Mouse (Mus musculus) intestine, embryonic 16.5 days (tissue): ENCODE measurements around the gene Gm20388. TPM values are rescaled to one million over a fixed set of nuclear protein-coding genes. Genes with fewer than 3 reads are reported as not detected.

Source experiments
- ATAC-seq: fragments of 200-750 bp; cut with Nextera tagmentation; 2 replicates; pipeline ENCODE4 v1.8.0; 2017; ENCODE audit warnings: moderate TSS enrichment, moderate library complexity
- H3K27ac ChIP-seq: fragments of 300-500 bp; sonication (generic); 2 replicates; pipeline ENCODE4 v1.5.1; 2014; ENCODE audit warnings: mild to moderate bottlenecking, low read length
- H3K27me3 ChIP-seq: fragments of 300-500 bp; sonication (generic); replicated peaks from 2 replicates; pipeline ENCODE4 v1.6.1; 2014; ENCODE audit warnings: low read length, control low read depth, mixed read lengths; ENCODE audit not compliant: control insufficient read depth, insufficient read depth
- H3K36me3 ChIP-seq: fragments of 300-500 bp; sonication (generic); 2 replicates; pipeline ENCODE4 v1.6.1; 2014; ENCODE audit warnings: low read length, control low read depth; ENCODE audit not compliant: control insufficient read depth, insufficient read depth
- H3K4me1 ChIP-seq: fragments of 300-500 bp; sonication (generic); 2 replicates; pipeline ENCODE4 v1.6.1; 2014; ENCODE audit warnings: low read length, control low read depth, mixed read lengths; ENCODE audit not compliant: control insufficient read depth, insufficient read depth
- H3K4me2 ChIP-seq: fragments of 300-500 bp; sonication (generic); 2 replicates; pipeline ENCODE4 v1.6.1; 2014; ENCODE audit warnings: low read depth, low read length, control low read depth
- H3K4me3 ChIP-seq: fragments of 300-500 bp; sonication (generic); 2 replicates; pipeline ENCODE4 v1.5.1; 2014; ENCODE audit warnings: mild to moderate bottlenecking, low read length
- H3K9ac ChIP-seq: fragments of 300-500 bp; sonication (generic); 2 replicates; pipeline ENCODE4 v1.6.1; 2014; ENCODE audit warnings: low read depth, low read length
- H3K9me3 ChIP-seq: fragments of 300-500 bp; sonication (generic); 2 replicates; pipeline ENCODE4 v1.6.1; 2016; ENCODE audit warnings: low read length, control low read depth; ENCODE audit not compliant: control insufficient read depth
- WGBS: fragments of 180-500 bp; shearing (Covaris S2); extraction: QIAGEN DNeasy Blood & Tissue Kit; methylation state at CpG from one replicate; pipeline ENCODE4 v1.1.7; 2014; 5-methylcytosine and 5-hydroxymethylcytosine counted together
- polyA plus RNA-seq: library from polyadenylated mRNA; unstranded; fragments of >200 nt; fragmentation: Nextera tagmentation; extraction: Ambion mirVana; gene quantifications from 2 replicates; pipeline ENCODE4 v1.2.1, GENCODE M21; 2015

Gene Gm20388
- polyA plus RNA-seq, 1 experiment from 2014 or later = 5.8 TPM

DNA sequence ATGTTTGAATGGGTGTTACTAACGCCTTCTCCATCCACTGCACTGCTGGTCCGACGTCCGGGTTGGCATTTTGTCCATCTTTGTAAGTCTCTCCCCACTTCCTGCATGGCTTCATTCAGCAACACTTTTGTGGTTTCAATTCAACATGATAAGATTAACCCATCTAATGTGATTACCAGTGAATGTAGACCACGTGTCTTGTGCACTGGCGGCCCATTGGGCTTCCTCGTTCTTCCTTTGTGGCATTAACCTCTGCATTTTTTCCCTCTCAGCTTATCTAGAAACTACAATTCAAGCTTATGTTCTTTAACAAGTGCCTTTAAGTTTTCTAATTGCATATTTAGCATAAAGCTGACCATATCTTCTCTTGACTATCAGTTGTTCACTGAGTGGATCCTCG lies 2914.8 kb downstream of the Gm20388 start:
- Histone ChIP-seq H3K4me2 (no peak overlapping the region), H3K27me3 (no peaks in the 10 kb centered on the region), H3K4me3 (no peak overlapping the region), H3K27ac (no peak overlapping the region), H3K9me3 (no peaks in the 10 kb centered on the region), H3K4me1 (no peaks in the 10 kb centered on the region), H3K9ac (no peak overlapping the region), H3K36me3 (no peaks in the 10 kb centered on the region)
- WGBS = 78% methylated on average over 8 of the region's 8 CpGs
- no peak for ATAC-seq

DNA sequence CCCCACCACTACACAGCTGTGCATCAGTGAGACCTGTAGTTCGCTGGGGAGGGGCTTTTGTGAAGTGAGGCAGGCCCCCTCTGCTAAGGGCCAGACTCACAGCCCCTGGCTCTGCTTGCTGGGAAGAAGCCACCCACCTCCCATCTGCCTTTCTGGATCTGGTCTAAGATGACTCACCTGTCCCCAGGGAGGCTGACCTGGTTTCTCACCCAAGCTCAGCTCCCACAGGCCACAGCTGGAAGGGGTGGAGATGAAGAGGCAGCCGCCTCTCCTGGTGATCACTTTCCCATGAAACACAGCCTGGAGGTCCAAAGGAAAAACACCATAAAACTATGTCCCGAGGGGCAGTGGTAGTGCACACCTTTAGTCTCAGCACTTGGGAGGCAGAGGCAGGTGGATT lies 2918.8 kb downstream of the Gm20388 start:
- H3K4me2 ChIP-seq = no peak overlapping the region
- 83% methylated on average over 3 of the region's 3 CpGs for WGBS
- no peak overlapping the region for H3K9ac ChIP-seq
- no peaks in the 10 kb centered on the region for H3K36me3 ChIP-seq
- H3K27me3 ChIP-seq = no peaks in the 10 kb centered on the region
- no peak overlapping the region for H3K27ac ChIP-seq
- H3K4me3 ChIP-seq = no peak overlapping the region
- no peaks in the 10 kb centered on the region for H3K4me1 ChIP-seq
- no peaks in the 10 kb centered on the region for H3K9me3 ChIP-seq
- ATAC-seq = no peak

DNA sequence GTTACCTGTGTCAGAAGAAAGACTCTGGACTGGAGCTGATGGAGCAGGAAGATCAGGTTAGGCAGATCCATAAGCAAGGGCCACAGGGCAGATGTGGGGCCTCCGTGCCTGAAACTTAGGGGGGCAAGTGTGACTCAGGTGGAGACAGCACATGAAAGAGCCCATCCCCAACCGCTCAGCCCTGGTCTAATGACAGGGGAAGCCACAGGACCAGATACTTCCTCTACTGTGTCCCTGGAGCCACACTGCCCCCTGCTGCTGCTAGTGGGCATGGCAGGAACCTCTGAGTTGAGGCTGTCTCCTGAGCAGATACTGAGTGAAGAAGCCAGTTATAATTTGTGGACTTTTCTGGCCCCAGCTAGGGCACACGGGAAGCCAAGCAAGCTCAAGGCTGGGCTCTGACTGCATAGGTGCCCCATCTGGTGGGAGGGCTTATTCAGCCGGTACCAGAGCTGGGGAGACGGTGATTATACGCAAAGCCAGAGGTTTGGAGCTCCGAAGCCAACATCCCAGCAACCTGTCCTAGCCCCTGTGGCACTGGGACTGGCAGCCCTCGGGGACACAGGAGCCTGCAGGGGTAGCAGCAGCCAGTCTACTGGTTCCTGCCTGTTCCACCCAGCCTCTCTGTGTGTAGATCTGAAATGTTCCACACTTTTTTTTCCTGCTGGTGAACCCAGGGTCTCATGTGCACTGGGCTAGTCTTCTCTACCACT lies 2919.9 kb downstream of the Gm20388 start:
- Histone ChIP-seq H3K9ac (0 out of 2 replicates have a peak overlapping the region, but pooled peaks have one; percentile 11), H3K36me3 (no peaks in the 10 kb centered on the region), H3K4me3 (no peak overlapping the region), H3K27me3 (no peaks in the 10 kb centered on the region), H3K4me1 (no peaks in the 10 kb centered on the region), H3K27ac (no peak overlapping the region), H3K4me2 (no peak overlapping the region), H3K9me3 (no peaks in the 10 kb centered on the region)
- WGBS = 42% methylated on average over 8 of the region's 8 CpGs
- ATAC-seq = peak; percentile 78

DNA sequence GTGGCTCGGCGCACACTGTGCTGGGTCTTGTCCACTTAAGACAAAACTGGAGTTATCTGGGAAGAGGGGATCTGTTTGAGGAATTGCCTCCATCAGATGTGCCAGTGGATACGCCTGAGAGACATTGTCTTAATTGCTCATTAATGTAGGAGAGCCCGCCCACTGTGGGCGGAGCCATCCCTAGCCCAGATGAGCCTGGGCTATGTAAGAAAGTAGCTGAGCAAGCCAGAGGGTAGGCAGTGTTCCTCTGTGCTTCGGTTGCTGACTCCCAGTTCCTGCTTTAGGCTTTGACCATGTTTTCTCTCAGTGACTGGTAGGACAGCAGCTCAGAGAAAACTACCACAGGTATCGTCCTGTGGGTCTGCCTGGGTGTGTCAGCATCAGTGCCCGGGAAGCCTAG lies 2923.8 kb downstream of the Gm20388 start:
- Histone ChIP-seq H3K9me3 (no peaks in the 10 kb centered on the region), H3K4me2 (no peak overlapping the region), H3K27ac (no peak overlapping the region), H3K4me1 (no peaks in the 10 kb centered on the region), H3K9ac (no peak overlapping the region), H3K4me3 (no peak overlapping the region), H3K36me3 (no peaks in the 10 kb centered on the region), H3K27me3 (no peaks in the 10 kb centered on the region)
- 88% methylated on average over 8 of the region's 8 CpGs for WGBS
- ATAC-seq = no peak

DNA sequence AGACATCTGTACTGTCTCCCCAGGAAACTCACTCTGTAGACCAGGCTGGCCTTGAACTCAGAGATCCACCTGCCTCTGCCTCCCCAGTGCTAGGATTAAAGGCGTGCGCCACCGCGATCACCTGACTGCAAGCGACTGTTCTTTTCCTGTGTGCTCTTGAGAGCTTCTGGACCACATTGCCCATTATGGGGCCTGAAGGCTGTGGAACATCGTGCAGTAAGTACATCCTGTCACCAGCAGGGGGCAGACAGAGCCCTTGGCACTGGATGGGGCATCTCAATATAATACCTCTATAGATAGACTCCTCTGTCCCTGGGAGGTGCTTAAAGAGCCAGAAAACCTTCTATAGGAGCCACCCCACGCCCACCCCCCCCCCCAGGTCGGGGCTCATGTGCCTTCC lies 2924.3 kb downstream of the Gm20388 start:
- Histone ChIP-seq H3K36me3 (no peaks in the 10 kb centered on the region), H3K4me3 (no peak overlapping the region), H3K9me3 (no peaks in the 10 kb centered on the region), H3K27ac (no peak overlapping the region), H3K4me2 (no peak overlapping the region), H3K9ac (no peak overlapping the region), H3K4me1 (no peaks in the 10 kb centered on the region), H3K27me3 (no peaks in the 10 kb centered on the region)
- 36% methylated on average over 8 of the region's 8 CpGs for WGBS
- ATAC-seq = peak; percentile 54; the same call in 1 of the 2 replicates

DNA sequence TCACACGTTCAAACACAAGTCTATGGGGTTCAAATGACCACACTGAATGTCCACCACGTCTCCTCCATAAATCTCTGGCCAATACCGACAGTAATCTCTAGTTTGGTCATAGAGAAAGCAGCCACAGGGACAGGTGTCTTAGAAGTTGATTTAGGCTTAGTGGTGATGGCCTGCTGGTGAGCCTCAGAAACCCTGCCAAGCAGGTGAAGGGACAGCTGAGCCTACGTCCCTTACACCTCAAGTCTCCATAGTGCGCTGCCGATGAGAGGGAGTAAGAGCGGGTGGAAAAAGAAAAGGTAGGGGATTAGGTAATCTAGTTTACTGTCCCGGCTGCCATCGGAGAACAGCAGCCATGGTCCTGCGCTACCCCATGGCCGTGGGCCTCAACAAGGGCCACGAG lies 2925.6 kb downstream of the Gm20388 start:
- 84% methylated on average over 12 of the region's 12 CpGs for WGBS
- H3K27ac ChIP-seq = no peak overlapping the region
- H3K9me3 ChIP-seq = no peaks in the 10 kb centered on the region
- H3K27me3 ChIP-seq = no peaks in the 10 kb centered on the region
- no peaks in the 10 kb centered on the region for H3K4me1 ChIP-seq
- H3K9ac ChIP-seq = no peak overlapping the region
- no peak for ATAC-seq
- H3K4me2 ChIP-seq = no peak overlapping the region
- H3K36me3 ChIP-seq = no peaks in the 10 kb centered on the region
- no peak overlapping the region for H3K4me3 ChIP-seq

DNA sequence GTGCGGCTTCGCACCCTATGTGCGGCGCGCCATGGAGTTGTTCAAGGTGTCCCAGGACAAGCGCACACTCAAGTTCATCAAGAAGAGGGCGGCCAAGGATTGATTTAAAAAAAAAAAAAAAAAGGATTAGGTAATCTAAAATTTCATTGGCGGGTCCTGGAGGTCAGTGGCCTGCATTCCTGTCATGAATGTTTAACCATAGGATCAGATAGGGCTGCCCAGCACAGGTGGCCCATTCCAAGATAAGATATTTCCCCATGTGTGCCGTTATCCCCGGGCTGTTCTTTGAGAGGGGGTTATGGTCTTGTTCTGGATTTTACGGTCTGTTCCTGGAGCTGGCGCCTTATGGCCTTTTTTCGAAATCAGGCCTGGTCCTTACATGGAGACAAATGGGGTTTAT lies 2926.1 kb downstream of the Gm20388 start:
- no peak for ATAC-seq
- 72% methylated on average over 13 of the region's 13 CpGs for WGBS
- H3K27ac ChIP-seq = no peak overlapping the region

DNA sequence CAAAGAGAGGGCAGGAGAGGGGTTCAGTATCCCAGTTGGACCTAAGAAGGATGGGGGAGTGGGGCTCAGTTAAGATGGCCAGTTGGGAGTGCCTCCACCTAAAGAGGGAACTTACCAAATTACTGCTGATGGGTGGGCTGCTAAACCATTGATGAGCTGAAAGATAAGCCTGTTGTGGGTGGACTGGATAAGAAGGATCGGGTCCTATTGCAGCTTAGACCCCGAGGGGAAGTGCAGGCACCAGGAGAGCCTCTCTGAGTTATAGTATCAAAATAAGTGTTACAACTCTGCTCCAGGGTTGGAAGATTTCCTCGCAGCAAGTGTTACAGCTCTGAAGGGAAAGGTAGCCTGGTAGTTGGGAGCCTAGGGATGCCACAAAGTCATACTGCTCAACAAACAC lies 2933.5 kb downstream of the Gm20388 start:
- H3K36me3 ChIP-seq = no peaks in the 10 kb centered on the region
- peaks cover 7% of the 10 kb centered on the region; the same call in 1 of the 2 replicates for H3K4me1 ChIP-seq
- H3K27ac ChIP-seq = no peak overlapping the region
- H3K4me2 ChIP-seq = no peak overlapping the region
- WGBS = 73% methylated on average over 3 of the region's 3 CpGs
- no peak overlapping the region for H3K9ac ChIP-seq
- no peak overlapping the region for H3K4me3 ChIP-seq
- no peak for ATAC-seq
- H3K9me3 ChIP-seq = no peaks in the 10 kb centered on the region
- no peaks in the 10 kb centered on the region; the same call in 1 of the 2 replicates for H3K27me3 ChIP-seq

More for the DNA sequence above, 2926.1 kb downstream of the Gm20388 start:
- Histone ChIP-seq H3K4me1 (no peaks in the 10 kb centered on the region), H3K36me3 (no peaks in the 10 kb centered on the region), H3K4me3 (no peak overlapping the region), H3K9me3 (no peaks in the 10 kb centered on the region), H3K27me3 (no peaks in the 10 kb centered on the region), H3K4me2 (no peak overlapping the region), H3K9ac (no peak overlapping the region)

DNA sequence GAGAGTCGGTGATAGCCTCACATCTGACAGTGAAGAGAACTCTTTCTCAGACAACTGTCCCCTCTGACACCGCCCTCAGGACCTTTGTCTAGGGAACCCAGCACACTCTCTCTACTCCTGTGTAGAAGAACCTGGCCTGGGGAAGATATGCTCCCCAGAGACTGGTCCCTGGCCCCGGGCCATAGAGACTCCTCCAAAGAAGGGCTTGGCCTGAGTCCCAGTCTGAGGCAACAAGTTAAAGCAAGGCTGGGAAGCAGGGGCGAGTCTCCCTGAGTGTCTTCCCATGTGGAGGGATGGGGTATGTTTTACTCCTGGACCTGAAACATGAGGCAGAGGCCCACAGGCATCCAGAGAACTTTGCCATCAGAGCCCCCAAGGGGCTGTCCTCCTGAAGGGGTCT lies 2935.0 kb downstream of the Gm20388 start:
- 62% methylated on average over 4 of the region's 4 CpGs for whole genome bisulfite sequencing
- no peak overlapping the region for H3K4me3 ChIP-seq
- peaks cover 7% of the 10 kb centered on the region; the same call in 1 of the 2 replicates for H3K4me1 ChIP-seq
- no peaks in the 10 kb centered on the region for H3K9me3 ChIP-seq
- no peak overlapping the region for H3K27ac ChIP-seq
- no peak for ATAC-seq
- H3K4me2 ChIP-seq = no peak overlapping the region
- no peaks in the 10 kb centered on the region for H3K36me3 ChIP-seq
- H3K9ac ChIP-seq = no peak overlapping the region
- no peaks in the 10 kb centered on the region; the same call in 1 of the 2 replicates for H3K27me3 ChIP-seq
